Mouse (Mus musculus) monocyte, adult 2 months (primary cell): Measurements from ENCODE around the gene Myl9.

Source experiments
- DNase-seq, 2 experiments: peaks; one replicate each; pipeline ENCODE4 v3.0.0; 2022; ENCODE audit warnings: low spot score in 2 of 2, low read depth in 1 of 2

Gene Myl9

DNA sequence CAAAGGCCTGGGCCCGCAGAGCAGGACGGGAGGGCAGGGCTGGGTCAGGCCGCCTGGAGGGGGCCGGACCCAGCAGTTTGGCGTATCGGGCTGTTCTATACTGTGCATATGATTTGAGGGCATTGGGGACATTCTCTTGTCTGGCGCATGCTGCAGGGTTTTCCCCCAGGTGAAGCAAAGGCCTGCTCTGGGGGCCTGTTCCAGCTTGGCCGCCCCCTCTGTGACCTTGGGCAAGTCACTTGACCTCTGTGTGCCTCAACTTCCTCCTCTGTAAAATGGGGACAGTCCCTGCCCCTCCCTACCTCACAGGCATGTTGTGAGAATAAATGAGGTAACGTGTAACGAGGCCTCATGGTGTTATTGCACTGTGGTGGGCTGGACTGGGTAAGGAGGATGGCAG lies 11.2 kb upstream of the Myl9 start:
- no peak for DNase-seq

DNA sequence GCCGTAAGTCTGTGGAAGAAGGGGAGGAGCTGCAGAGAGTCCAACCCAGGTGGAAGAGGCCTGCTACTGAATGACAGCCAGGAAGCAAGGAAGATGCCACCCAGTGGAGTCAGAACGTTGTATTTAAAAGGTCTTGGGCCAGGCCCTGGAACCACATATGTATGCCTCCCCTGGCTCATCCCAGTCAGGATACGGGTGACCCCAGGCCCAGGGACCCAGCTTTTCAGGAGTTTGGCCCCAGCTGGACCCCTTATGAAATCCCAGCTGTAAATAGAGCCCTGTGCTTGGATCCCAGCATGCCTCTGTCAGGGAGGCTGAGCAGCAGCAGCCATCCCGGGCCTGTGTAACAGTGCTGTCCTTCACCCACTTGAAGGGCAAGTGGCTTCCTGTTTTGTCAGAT lies 10.5 kb upstream of the Myl9 start:
- no peak for DNase-seq

DNA sequence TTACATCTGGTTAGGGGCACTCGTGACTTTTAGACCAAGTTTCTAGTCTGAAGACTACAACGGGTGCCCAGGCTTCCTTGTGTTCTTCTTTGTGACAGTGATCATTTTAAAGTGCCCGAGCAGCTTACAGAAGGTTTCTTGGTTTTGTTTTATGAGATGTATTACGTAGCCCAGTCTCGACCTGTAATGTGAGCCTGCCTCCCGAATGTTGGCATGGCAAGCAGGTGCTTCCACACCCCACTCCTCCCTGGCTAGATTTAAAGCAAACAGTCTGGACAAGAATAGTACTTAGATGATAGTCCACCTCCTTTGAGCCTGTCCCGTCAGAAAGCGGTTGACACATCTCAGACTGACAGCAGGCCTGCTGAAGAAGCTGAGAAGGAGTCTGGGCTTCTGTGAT lies 9.6 kb upstream of the Myl9 start:
- no peak for DNase-seq

DNA sequence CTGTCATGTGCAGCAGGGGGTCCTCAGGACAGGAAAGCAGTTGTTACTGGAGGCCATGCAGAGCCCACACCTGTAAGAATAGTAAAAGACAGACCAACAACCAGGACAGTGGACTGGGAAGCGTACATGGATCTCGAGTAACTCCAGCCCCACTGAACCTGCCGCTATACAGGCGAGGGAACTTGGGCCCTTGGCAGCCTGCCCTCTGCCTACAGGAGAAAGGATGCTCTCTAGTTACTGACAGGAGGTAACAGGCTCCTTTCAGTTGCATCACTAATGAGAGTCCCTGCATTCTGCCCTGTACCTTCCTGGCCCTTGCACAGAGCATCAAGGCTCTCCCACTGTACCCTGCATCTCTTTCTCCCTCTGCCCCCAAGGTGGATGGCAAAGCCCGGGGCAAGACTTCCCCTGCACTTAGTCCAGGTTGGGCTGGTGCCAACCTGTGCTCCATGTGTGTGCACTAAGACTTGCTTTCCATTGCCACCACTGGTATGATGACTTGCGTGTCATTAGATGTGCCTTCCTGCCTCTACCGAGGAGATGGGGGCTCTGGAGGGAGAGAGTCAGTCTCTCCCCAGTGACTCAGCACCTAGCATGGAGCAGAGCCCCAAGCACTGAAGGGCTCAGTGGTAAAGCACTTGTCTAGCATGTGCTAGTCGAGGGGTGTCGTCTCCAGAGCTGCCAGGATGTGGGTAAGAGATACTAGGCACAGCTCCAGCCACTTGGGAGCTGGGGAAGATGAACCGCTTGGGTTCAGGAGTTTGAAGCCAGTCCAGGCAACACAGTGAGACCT lies 8.8 kb upstream of the Myl9 start:
- no peak for DNase-seq

DNA sequence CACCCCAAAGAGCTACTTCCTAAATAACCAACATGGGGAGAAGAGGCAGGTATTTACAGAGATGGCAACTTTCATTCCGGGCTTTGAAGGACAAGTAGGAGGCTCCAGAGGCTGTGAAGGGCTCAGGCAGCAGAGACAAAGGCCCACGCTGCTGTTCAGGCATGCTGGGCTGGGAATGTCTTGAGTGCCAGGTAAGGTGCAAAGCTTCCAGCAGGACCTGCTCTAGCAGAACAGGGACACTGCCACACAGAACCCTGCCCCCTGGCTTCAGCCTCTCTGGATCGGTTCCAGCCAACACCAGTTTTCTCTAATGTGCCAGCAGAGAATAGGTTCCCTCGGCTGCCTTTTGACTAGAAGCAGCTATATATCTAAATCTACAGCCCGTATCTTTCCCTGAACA lies 8.1 kb upstream of the Myl9 start:
- DNase-seq, result no peak

DNA sequence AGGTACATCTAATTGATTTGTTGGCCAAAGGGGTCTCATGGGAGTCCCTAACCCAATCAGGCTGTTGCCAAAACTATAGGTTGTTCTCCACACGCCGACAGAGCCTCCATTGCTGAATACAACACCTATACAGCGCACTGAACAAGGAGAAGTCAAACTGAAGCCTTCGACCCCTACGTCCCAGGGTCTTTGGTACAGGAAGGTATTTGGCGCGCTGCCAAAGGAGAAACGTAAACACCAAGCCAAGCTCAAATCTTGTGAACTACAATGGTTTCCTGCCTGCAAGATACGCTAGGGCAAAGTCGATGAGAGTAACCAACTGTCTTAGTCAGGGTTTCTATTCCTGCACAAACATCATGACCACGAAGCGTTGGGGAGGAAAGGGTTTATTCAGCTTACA lies 5.9 kb upstream of the Myl9 start:
- DNase-seq, result no peak

DNA sequence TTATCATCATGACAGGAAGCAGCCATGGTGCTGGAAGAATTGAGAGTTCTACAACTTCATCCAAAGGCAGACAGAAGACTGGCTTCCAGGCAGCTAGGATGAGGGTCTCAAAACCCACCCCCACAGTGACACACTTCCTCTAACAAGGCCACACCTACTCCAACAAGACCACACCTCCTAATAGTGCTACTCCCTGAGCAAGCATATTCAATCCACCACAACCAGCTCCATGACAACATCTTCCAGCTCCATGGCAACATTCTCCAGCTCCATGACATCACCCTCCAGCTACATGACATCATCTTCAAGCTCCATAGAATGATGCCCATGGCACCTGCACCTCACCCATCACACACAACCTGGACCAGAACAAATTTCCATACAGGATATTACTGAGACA lies 1.8 kb upstream of the Myl9 start:
- no peak for DNase-seq

DNA sequence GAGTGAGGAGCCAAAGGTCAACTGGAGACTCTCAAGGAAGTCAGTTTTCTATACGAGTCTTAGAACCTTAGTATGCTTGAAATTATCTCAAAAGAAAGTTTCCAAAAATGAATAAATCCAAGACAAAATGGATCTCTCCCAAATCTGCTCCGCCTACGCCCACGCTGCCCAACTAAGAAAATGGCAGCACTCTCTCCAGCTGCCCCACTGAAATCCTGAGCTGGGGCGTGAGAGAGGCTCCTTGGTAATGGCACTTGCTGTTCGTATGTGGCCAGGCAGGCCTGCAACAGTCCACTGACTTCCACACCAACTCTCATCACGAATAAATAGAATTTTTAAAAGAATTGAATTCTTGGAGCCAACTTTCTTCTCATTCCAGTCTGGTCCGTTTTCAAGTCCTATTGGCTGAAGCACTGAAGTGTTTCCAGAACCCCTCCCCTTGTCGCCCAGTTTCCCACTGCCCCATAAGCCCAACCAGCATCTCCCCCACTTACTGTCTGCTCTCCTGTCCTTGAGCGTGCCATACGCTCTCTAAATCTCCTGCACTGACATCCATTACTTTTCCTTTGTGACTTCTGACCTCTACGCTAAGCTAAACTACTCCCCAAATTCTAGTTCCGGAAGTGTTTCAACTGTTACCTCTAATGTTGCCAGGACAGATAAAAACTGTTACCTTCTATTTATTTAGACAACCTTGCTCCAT lies 1.0 kb upstream of the Myl9 start:
- DNase-seq, result no peak

DNA sequence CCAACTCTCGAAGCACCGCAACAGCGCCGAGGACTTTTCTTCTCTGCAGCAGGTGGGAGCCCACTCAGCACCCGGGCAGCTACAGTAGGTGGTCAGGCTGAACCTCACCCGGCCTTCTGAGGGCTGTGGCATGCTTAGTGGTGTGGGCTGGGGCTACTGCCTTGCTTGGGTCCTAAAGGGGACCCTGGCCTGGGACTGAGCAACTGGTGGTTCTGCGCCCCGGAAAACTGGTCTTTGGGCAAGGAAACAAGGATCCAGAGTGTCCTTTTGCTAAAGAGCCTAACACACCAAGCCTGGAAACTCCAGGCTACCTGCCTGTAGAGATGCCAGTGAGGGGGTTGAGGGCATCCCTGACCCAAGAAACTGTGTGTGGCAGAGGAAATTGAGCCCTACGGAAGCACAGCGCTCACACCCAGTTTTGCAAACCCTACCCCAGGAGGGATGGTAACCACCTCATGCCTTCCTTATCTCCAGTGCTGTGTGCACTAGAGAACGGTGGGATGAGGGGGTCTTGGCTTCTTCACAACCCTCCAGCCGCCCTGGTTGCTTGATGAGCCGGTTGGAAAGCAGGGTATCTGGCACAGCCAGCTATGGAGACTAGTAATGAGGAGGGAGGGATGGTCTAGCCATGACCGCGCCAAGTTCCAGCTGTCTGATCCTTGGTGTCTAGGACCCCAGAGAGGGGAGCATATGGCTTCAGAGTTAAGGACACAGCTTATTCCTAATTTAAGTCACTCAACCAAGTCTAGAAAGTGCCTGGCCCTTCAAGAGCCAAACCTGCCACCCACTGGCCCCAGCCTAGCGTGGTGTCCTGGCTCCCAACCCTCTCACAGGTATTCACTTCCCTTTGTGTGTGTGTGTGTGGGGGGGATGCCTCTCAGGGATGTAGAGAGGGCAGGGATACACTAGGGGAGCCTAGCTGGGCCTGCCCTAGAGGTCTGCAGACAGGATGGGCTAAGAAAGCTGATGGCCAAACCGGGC lies 525 bp downstream of the Myl9 start:
- DNase-seq, result no peak

DNA sequence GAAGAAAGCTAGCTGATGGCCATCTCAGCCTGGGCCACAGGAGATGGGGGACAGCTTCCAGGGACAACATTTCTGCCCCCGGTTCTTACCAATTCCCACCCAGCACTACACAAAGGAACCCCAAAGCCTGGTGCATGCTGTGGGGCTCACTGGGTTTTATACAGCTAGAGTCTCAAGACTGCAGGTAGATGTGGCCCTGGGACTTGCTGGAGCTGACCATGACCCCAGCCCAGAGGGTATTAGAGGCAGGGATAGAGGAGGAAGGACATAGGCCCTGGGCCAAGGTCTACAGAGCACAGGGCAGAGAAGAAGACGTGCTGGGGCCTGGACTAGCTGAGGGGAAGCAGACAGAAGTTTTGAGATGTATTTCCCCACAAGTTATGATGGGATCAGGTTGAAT lies 1.7 kb downstream of the Myl9 start:
- DNase-seq, result no peak

DNA sequence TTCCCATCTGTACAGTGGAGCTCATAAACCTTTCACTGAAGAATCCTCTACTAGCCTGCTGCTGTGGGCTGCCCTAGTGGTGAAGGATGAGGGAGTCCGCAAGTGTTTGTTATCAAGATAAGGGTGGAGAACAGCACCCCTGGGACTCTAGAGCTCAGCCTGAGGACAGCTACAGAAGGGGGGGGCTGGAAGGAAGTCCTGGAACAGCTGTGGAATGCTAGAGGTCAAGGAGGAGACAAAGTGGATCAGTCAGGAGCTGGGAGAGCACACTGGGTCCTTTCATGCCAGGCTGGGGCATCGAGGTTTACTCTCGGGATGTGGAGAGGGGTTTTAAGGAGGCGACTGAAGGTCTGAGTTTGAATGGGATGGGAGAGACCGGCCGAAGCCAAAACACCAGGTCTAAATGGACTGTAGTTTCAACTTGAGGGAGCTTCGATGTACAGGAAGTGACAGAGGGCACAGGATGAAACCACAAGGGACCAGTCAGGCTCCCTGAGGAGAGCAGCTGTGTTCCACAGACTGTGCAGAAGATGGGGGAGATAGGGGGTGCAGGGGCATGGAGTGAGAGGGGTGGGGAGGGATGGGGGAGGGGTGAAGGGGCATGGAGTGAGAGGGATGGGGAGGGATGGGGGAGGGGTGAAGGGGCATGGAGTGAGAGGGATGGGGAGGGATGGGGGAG lies 2.2 kb downstream of the Myl9 start:
- no peak for DNase-seq

DNA sequence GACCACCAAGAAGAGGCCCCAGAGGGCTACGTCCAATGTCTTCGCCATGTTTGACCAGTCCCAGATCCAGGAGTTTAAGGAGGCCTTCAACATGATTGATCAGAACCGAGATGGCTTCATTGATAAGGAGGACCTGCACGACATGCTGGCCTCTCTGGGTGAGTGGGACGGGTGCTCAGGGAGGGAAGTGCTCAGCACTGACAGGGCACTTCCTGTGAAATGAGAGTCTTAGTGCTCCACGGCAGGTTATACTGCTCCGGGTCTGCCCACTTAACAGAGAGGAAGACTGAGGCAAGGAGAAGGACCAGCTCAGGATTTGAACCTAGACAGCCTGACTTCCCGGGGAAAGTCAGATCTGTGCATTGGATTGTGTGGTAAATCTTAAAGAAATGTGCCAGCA lies 3.4 kb downstream of the Myl9 start:
- no peak for DNase-seq

DNA sequence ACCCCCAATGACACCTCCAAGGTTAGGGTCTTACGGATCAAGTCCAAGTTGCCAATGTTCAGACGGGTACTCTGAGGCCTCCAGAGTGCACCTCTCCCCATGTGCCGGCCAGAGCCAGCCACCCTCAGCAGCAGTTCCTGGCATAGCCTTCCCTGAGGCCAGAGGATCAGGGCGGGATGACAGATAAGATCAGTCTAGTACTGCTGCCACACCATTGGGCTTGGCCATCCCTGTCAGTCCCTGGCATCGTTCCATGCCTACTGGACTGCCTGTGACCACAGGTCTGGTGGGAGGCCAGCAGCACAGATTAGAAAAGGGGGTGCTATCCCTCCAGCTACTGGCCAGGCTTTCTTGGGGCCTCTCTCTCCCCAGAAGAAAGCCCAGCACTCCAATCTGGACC lies 3.8 kb downstream of the Myl9 start:
- no peak for DNase-seq

DNA sequence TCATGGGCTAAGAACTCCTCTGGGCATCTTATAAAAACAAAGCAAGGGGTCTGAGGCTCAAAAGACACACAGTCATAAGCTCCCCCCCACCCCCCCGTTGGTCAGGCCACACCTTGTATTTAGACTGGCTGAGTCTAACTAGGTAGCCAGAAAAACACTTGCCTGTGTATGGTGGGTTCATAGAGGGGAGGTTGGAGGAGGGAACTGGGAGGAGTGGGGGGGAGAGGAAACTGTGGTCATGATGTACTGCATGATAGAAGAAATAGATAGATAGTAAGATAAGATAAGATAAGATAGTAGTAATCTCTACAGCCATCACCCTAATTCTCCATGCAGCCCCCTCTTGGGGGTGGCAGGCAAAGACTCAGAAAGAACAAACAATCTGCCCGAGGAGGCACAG lies 4.3 kb downstream of the Myl9 start:
- DNase-seq, result no peak

DNA sequence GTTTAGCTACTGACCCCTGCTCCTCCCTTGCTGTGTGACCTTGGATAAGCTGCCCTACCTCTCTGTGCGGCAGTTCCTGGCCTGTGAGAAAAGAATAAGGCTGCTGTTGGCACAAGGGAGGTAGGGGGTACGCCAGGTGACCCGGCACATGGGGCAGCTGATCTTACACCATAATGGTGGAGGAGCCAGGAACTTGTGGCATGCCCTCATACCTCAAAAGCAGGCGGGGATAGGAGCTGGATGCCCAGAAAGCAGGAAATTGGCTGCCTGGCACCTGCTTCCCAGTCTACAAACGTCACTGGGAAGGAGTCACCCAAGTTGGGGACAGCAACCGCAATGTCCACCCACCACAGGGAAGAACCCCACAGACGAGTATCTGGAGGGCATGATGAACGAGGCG lies 4.9 kb downstream of the Myl9 start:
- no peak for DNase-seq

DNA sequence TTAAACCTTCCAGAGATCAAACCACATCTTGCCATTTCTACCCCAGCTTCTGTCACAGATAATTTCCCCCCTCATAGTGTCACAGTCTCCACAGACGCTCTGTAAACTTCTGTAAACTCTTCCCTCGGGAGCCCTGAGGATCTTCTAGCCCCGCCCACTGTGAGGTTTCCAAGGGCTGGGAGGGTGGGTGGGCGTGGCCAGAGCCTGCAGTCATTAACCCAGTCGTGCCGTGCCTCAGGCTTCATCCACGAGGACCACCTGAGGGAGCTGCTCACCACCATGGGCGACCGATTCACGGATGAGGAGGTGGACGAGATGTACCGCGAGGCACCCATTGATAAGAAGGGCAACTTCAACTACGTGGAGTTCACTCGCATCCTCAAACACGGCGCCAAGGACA lies 5.5 kb downstream of the Myl9 start:
- no peak for DNase-seq

DNA sequence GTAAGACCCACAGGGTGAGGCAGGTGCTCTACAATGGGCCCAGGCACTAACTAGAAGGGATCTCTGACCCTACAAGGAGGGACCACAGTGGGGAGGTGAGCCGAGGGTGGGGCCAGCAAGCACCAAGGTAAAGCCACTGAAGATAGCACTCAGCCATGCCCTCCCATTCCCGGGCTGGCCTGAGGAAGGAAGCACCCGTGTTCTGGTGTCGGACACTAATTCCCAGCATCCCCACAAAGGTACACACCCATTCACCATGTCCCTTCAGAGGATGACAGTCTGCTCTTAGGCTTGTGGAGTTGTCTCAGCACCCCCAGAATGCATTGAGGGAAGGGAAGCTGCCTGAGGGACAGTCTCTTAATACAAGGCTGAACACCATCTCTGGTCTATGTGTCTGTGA lies 6.1 kb downstream of the Myl9 start:
- no peak for DNase-seq

DNA sequence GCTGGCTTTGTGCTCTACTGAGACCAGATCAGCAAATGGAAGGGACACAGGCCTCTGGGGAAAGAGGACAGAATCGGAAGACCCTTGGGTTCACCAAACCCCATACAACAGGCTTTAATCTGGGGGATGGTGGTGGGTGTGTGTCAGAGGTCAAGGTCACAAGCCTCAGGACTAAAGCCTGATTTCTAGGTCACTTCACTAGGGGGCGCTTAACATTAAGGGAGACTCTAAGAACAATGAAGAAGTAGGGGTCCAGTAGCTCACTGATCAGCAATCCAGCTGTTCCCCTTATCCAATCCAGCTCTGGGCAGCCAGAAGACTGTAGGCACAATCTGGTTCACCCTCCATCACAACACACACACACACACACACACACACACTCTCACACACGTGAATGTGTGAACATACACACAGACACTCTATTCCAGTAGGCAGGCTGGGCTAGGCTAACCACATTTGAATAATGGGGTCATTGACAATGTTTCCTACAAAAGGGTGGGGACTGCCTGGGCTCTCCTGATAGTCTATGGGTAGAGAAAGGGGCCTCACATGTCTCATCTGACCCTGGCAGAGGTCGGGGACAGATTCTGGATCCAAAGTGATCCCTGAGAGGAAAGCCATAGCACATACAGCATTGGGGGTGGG lies 6.7 kb downstream of the Myl9 start:
- no peak for DNase-seq

DNA sequence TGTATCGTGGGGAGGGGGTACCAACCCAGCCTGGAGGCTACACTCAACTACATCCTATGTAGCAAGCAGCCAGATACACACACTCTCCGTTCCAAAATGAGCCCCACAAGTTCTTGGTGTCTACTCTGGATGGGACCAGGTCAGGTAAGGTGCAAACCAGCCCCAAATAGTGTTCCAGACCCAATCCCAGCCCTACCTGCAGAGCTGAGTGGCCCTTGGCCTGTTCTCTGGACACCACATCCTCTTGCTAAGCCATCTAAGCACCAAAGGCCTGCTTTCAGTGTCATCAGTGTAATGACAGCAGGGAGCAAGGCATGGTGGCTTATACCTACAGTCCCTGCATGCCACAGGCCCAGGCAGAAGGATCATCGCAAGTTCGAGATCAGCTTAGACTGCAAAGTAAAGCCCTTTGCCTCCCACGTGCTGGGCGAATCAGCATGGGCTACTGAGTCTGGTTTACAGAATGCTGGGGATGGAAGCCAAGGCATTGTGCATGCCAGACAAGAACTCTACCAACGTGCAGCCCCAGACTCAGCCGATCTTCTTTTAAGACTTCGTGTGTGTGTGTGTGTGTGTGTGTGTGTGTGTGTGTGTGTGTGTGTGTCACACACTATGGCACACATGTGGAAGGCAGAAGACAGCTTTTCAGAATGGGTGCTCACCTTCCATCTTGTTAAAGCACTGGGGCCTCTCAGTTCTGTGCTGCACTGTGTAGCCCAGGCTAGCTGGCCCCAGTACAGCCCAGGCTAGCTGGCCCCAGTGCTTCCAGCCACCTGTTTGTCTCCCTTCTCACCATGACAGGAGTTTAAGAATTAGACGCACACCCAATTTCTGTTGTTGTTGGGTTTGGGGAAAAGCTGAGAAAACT lies 7.5 kb downstream of the Myl9 start:
- DNase-seq, result no peak

DNA sequence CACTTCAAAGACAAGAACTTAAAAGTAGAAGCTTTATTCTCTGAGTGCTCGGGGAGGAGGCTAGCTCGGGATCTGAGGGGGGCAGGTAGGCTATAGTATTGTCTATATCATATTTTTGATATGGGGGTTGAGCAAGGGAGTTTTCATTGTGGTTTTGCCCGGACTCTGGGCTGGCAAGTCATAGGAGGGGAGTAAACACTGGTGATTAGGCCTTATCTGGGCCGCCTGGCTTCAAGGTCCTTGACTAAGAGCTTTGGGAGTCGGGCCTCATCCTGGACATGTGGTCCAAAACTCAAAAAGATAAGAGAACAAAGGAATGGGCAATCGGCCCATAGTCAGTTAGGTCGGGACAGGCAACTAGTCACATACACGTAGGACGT lies 8.1 kb downstream of the Myl9 start:
- DNase-seq, result no peak
